Mouse (Mus musculus): ENCODE measurements around the gene Lrrc59. TPM values are rescaled to one million over a fixed set of nuclear protein-coding genes. Genes with fewer than 3 reads are reported as not detected.

Gene Lrrc59
- total and polyA plus RNA-seq, 3 experiments = 324 to 493 (median 325) TPM

- Histone ChIP-seq H3K27me3 (replicated peaks) (no peaks in the 10 kb centered on the region), H3K36me3 (replicated peaks in 1 of 2; ENCODE audit: control insufficient read depth in 1 of 2, insufficient read depth in 1 of 2, low read length in 1 of 2) (peaks cover 0 to 28% of the 10 kb centered on the region in 2 experiments), H3K9me3 (replicated peaks; ENCODE audit: low read length) (peaks cover 2% of the 10 kb centered on the region), H3K27ac (ENCODE audit: insufficient read depth, low read depth) (no peak overlapping the region), H3K4me3 (replicated peaks in 1 of 3; ENCODE audit: low read depth in 2 of 3, low read length in 2 of 3, poor library complexity in 1 of 3) (peak overlapping the region; percentile 77 to 95 (median 81)), H3K4me1 (ENCODE audit: control insufficient read depth in 1 of 2, insufficient read depth in 2 of 2) (peaks cover 12 to 29% of the 10 kb centered on the region in 2 experiments), H3K79me2 (replicated peaks; ENCODE audit: control insufficient read depth, extremely low read depth, insufficient read depth, poor library complexity, severe bottlenecking) (no peaks in the 10 kb centered on the region), H3K9ac (ENCODE audit: insufficient read depth, low read depth) (peak overlapping the region; percentile 83), H3K4me2 (ENCODE audit: insufficient read depth, low read depth, poor library complexity, severe bottlenecking) (peak overlapping the region; percentile 82)
- DNase-seq (ENCODE audit: extremely low read depth) = no peak
- TF ChIP-seq PAX5 (IDR thresholded peaks at IDR 0.05; ENCODE audit: low read length) = no peak
- TF ChIP-seq ELF1 (IDR thresholded peaks at IDR 0.05; ENCODE audit: low read depth, low read length) = no peak
- no peak for TF ChIP-seq SMC3 (IDR thresholded peaks at IDR 0.05; ENCODE audit: low read depth, low read length)
- TF ChIP-seq CHD1 (IDR thresholded peaks at IDR 0.05; ENCODE audit: low read depth, low read length) = no peak
- no peak for TF ChIP-seq SIN3A (IDR thresholded peaks at IDR 0.05; ENCODE audit: low read length)
- no peak for TF ChIP-seq USF2 (conservative IDR thresholded peaks at IDR 0.05; ENCODE audit: low read depth, low read length)
- no peak for TF ChIP-seq ZNF384 (IDR thresholded peaks at IDR 0.05; ENCODE audit: low read depth, low read length)
- TF ChIP-seq JUN (IDR thresholded peaks at IDR 0.05; ENCODE audit: insufficient read depth, low read depth, low read length) = no peak
- no peak for TF ChIP-seq TCF12 (IDR thresholded peaks at IDR 0.05; ENCODE audit: low read depth, low read length)
- no peak for TF ChIP-seq NRF1 (IDR thresholded peaks at IDR 0.05; ENCODE audit: low read depth, low read length)
- TF ChIP-seq ETS1 (conservative IDR thresholded peaks at IDR 0.05; ENCODE audit: low read depth, low read length) = no peak
- no peak for TF ChIP-seq RAD21 (IDR thresholded peaks at IDR 0.05; ENCODE audit: low read depth, low read length)
- TF ChIP-seq POLR2AphosphoS2 (IDR thresholded peaks at IDR 0.05; ENCODE audit: low read depth, low read length) = no peak
- no peak for TF ChIP-seq ZKSCAN1 (IDR thresholded peaks at IDR 0.05; ENCODE audit: borderline replicate concordance, low read depth, low read length)
- no peak for TF ChIP-seq ZC3H11A (IDR thresholded peaks at IDR 0.05; ENCODE audit: low read depth, low read length)
- in situ Hi-C loops (cut with MboI; ENCODE audit: low pct_ligation_motif_present, low pct_unique_long_range_greater_than_20kb, low sequenced_read_pairs) = no loop called here
- dilution Hi-C loops (cut with MboI; ENCODE audit: extremely low pct_ligation_motif_present, extremely low pct_unique_long_range_greater_than_20kb, low sequenced_read_pairs) = no loop called here
Measured at GRCm38 (mm10) chr11:94676308-94676707, 46.7 kb downstream of the Lrrc59 start.

GRCm38 (mm10) chr11:94676754-94677606, 47.4 kb downstream of the Lrrc59 start, which contains the start of gene Xylt2:
Gene Xylt2, minus strand, starts transcription at chr11:94677515.
- in situ Hi-C loops (cut with MboI; ENCODE audit: low pct_ligation_motif_present, low pct_unique_long_range_greater_than_20kb, low sequenced_read_pairs) = no loop called here
- dilution Hi-C loops (cut with MboI; ENCODE audit: extremely low pct_ligation_motif_present, extremely low pct_unique_long_range_greater_than_20kb, low sequenced_read_pairs) = no loop called here
- no peak within 1 kb of the TSS for H3K27ac ChIP-seq (ENCODE audit: insufficient read depth, low read depth)
- TF ChIP-seq SIN3A (IDR thresholded peaks at IDR 0.05; ENCODE audit: low read length) (peak; percentile 20; the same call in 1 of the 2 replicates), JUN (IDR thresholded peaks at IDR 0.05; ENCODE audit: insufficient read depth, low read depth, low read length) (no peak), MXI1 (IDR thresholded peaks at IDR 0.05; ENCODE audit: low read depth, low read length) (peak; percentile 67), MAX (IDR thresholded peaks at IDR 0.05; ENCODE audit: low read length) (0 out of 2 replicates have a peak, but pooled peaks have one; percentile 9), SMC3 (IDR thresholded peaks at IDR 0.05; ENCODE audit: low read depth, low read length) (no peak), NELFE (IDR thresholded peaks at IDR 0.05; ENCODE audit: low read depth, low read length) (peak; percentile 84), RCOR1 (conservative IDR thresholded peaks at IDR 0.05; ENCODE audit: low read depth, low read length) (no peak), POLR2A (IDR thresholded peaks at IDR 0.05; ENCODE audit: low read depth, low read length) (peak; percentile 89), ETS1 (conservative IDR thresholded peaks at IDR 0.05; ENCODE audit: low read depth, low read length) (no peak), HCFC1 (IDR thresholded peaks at IDR 0.05; ENCODE audit: low read depth, low read length) (no peak), ZC3H11A (IDR thresholded peaks at IDR 0.05; ENCODE audit: low read depth, low read length) (no peak), CTCF (conservative IDR thresholded peaks at IDR 0.05 in 1 of 2, IDR thresholded peaks at IDR 0.05 in 1 of 2; ENCODE audit: low read depth in 2 of 2, low read length in 2 of 2) (no peak), USF1 (IDR thresholded peaks at IDR 0.05; ENCODE audit: low read depth, low read length) (no peak), MEF2A (IDR thresholded peaks at IDR 0.05; ENCODE audit: borderline replicate concordance, low read depth, low read length) (peak; percentile 58; the same call in 1 of the 2 replicates), MYC (IDR thresholded peaks at IDR 0.05; ENCODE audit: low read depth, low read length) (0 out of 2 replicates have a peak, but pooled peaks have one; percentile 12), E2F4 (IDR thresholded peaks at IDR 0.05; ENCODE audit: insufficient replicate concordance, low read depth, low read length) (no peak), ELF1 (IDR thresholded peaks at IDR 0.05; ENCODE audit: low read depth, low read length) (peak; percentile 60), PAX5 (IDR thresholded peaks at IDR 0.05; ENCODE audit: low read length) (no peak), CHD1 (IDR thresholded peaks at IDR 0.05; ENCODE audit: low read depth, low read length) (no peak; the same call in 1 of the 2 replicates), NRF1 (IDR thresholded peaks at IDR 0.05; ENCODE audit: low read depth, low read length) (peak; percentile 81), TCF12 (IDR thresholded peaks at IDR 0.05; ENCODE audit: low read depth, low read length) (peak; percentile 76), IRF4 (IDR thresholded peaks at IDR 0.05; ENCODE audit: low read depth, low read length) (peak; percentile 37; the same call in 1 of the 2 replicates), CHD2 (IDR thresholded peaks at IDR 0.05; ENCODE audit: low read length) (no peak), UBTF (IDR thresholded peaks at IDR 0.05; ENCODE audit: low read depth, low read length) (no peak)

More at GRCm38 (mm10) chr11:94676754-94677606, 47.4 kb downstream of the Lrrc59 start, which contains the start of gene Xylt2:
- peak within 1 kb of the TSS; percentile 82 for H3K4me2 ChIP-seq (ENCODE audit: insufficient read depth, low read depth, poor library complexity, severe bottlenecking)
- peaks cover 12 to 29% of the 10 kb centered on the region in 2 experiments for H3K4me1 ChIP-seq (ENCODE audit: control insufficient read depth in 1 of 2, insufficient read depth in 2 of 2)
- no peaks in the 10 kb centered on the region for H3K27me3 ChIP-seq (replicated peaks)
- no peaks in the 10 kb centered on the region for H3K79me2 ChIP-seq (replicated peaks; ENCODE audit: control insufficient read depth, extremely low read depth, insufficient read depth, poor library complexity, severe bottlenecking)
- DNase-seq (ENCODE audit: extremely low read depth) = peak; percentile 89
- H3K36me3 ChIP-seq (replicated peaks in 1 of 2; ENCODE audit: control insufficient read depth in 1 of 2, insufficient read depth in 1 of 2, low read length in 1 of 2) = peaks cover 0 to 23% of the 10 kb centered on the region in 2 experiments
- peak within 1 kb of the TSS; percentile 83 for H3K9ac ChIP-seq (ENCODE audit: insufficient read depth, low read depth)
- peaks cover 2% of the 10 kb centered on the region for H3K9me3 ChIP-seq (replicated peaks; ENCODE audit: low read length)
- peak within 1 kb of the TSS; percentile 77 to 95 (median 81) for H3K4me3 ChIP-seq (replicated peaks in 1 of 3; ENCODE audit: low read depth in 2 of 3, low read length in 2 of 3, poor library complexity in 1 of 3)
